Mouse (Mus musculus) kidney, postnatal 4 days (tissue): Measurements from ENCODE around the gene Pitpnm2.

Source experiments
- DNase-seq, 2 experiments: peaks; one replicate each; pipeline ENCODE4 v3.0.0; 2021; ENCODE audit warnings: mixed read lengths in 2 of 2

Pitpnm2 gene

DNA sequence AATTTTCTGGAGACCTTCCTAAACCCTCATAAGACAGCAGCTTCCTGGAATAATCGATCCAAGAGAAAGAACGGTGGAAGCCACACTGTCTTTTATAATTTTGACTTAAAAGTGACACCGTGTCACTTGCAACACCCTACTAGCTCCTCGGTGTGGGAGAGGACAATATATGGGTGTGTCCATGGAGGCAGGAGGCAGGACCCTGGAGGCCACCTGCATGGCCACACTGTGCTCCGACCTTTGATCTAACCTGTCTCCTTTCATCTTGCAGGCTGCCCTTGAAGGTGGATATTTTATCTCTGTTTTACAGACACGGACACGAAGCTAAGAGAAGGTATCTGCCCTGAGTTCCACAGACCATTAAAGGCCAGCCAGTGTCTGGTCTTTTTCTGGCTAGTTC, 51.1 kb downstream of the Pitpnm2 start:
- no peak for DNase-seq

DNA sequence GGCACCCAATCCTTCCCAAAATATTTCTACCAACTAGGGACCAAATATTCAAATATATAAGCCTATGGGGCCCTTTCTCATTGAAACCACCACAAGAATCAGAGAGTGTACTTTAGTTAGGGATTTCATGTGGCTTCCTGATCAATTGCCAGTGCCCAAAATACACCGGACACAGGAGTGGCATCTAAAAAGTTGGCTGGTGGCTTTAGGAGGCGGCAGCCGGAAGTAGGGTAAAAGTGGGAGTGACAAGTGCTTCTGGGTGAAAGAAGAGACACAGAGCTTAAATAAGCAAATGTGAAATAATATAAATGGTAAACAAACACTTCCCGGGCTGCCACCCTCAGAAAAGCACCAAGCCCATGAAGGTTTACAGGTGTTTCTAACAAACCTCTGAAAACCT, 53.5 kb downstream of the Pitpnm2 start:
- no peak for DNase-seq

DNA sequence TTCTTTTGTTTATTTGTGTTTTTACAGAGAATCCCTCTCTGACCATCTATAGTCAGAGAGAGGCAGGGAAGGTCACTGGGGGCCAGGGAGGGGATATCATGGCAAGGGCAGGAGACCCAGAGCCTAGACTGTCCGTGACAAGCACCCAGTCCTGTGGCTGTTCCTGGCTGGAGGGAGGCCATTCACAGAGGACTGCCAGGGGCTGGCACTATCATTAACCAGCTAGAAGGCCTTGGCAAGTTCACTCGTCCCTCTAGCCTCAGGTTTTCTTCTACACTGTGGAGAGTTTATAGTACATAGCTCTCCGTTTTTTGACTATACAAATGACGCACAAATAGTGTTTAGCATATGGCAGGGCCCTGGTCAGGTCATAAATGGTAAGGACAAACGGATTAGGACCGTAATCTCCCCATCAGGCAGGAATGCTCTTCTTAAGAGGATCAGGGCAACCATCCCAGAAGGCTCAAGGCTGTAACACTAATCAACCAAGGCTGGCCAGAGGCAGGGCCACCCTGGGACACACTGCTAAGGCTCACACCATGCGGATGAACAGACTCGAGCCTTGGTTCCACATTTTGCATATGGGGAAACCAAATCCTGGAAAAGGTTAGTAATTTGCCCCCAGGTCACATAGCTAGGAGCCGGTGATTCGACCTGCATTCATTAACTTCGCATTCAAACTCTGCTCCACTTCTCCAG, 55.0 kb downstream of the Pitpnm2 start:
- DNase-seq = no peak

DNA sequence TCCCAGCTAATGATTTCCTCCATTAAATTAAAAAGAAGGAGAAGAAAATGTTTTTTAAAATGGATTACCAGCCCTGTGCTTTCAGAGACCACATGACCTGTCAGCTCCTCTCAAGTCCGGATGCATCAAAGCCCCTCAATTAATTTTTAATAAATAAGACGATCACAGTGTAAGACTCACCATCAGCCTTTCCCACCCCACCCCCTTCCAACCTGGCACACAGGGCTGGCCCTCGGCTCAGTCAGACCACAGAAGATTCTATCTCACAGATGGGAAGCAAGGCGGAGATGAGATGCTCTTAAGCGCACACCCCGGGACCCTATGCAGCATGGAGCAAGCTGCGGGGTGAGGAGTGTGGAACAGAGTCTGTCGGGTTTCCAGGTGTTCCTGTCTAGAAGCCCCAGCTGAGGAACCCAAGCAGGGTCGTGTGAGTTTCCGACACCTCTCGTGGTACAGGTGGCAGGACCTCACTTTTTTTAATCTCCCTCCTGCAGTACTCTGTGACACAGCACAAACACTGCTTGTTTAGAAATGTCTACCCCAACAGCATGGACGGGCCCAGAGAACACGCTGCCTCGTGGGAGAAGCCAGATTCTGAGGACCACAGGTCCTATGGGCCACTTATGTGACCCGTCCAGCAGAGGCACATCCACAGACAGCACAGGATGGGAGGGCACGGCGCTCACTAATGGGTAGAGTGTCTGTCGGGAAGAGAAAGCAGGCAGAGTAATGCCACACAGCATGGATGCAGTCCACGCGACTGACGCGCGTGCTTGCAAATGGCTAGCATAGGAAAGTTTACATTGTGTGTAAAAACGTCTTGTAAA, 56.1 kb downstream of the Pitpnm2 start:
- no peak for DNase-seq

DNA sequence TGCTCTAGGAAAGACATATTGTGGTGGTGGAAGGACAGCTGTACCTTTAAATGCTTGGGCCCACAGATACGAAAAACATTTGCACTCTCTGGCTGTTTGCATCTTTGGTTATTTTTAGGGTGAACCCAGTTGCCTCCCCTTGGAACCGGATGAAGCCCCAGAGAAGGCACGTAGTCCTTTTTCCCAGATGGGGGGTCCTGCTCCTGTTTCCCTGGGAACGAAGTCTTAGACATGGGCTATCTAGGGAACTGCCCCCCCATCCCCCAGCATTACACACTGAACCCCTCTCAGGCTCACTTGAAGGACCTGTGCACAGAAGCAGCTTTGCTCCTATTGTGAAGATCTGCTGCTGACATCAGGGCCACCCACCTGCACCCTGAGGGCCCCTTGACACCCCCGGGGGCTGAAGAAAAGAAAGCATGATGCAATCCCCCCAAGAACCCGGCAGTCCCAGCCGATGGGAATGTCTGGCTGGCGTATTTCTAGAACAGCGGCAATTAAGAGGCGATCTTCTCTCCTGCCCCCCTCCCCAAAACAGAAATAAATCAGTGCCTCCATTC, 56.8 kb downstream of the Pitpnm2 start:
- no peak for DNase-seq

DNA sequence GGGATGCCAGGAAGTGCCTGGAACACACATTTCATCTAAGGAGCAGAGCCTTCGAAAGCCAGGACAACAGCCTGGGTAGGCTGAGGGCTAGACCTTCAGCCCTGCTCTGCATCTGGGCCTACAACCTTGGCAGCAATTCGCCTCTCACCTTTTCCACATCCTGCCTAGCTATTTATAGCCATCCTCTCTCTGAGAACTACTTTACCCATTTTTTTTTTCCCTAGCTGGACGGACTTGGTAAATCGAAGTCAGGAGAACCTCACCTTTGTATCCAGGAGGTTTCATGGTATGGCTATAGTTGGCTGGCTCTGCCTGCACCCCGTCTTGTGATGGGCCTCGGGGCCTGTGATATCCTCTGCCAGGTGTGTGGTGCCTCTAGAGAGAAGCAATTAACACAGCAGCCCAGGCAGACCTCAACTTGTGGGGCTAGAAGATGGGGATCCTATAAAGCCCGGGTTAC, 57.3 kb downstream of the Pitpnm2 start:
- DNase-seq = no peak

DNA sequence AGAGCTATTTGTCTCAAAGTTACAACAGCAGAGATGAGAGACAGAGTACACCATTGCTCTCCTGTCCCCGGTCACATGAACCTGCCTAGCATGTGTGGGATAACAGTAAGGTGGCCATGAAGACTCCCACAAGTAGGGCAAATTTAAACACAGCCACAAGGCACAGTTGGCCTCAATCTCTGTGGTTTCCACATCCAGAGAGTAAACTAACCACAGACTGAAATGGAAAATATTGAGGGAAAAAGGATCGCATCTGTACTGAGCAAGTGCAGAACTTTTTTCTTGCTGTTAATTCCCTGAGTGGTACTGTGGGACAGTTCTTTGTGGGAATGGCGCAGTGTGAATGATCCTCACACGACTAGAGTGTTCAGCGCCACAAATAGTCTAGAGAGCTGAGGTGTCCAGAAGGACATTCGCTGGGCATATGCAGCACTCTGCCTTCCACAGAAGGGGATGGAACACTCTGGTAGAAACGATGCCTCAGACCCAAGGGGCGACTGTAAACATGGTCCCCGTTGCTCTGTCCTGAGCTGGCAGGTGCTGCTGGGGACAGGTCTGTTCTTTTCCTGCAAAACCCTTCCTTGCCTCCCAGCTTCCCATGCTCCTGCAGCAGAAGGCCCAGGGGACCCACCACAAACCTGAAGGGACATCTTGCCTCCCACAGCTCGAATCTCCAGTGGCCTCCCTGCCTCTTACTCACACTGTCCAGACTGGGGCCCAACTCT, 59.3 kb downstream of the Pitpnm2 start:
- DNase-seq = no peak

DNA sequence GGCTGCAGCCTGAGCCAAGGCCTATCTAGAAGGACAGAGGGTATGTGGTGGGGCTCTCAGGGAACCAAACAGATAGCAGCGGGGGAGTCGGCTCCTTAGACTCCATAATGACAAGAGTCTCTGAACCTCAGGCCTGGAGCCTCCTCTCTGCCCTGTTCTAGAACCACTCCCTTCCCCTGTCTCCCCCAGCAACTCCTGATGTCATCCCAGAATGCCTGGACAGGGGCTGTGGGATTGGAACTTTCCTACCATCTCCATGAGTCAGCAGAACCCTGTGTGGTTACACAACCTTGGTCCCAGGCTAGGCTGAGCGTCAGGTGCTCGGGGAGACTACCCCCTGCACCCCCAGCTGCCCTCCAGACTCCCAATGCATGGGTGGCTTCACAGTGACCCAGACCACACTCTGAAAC, 60.0 kb downstream of the Pitpnm2 start:
- no peak for DNase-seq

DNA sequence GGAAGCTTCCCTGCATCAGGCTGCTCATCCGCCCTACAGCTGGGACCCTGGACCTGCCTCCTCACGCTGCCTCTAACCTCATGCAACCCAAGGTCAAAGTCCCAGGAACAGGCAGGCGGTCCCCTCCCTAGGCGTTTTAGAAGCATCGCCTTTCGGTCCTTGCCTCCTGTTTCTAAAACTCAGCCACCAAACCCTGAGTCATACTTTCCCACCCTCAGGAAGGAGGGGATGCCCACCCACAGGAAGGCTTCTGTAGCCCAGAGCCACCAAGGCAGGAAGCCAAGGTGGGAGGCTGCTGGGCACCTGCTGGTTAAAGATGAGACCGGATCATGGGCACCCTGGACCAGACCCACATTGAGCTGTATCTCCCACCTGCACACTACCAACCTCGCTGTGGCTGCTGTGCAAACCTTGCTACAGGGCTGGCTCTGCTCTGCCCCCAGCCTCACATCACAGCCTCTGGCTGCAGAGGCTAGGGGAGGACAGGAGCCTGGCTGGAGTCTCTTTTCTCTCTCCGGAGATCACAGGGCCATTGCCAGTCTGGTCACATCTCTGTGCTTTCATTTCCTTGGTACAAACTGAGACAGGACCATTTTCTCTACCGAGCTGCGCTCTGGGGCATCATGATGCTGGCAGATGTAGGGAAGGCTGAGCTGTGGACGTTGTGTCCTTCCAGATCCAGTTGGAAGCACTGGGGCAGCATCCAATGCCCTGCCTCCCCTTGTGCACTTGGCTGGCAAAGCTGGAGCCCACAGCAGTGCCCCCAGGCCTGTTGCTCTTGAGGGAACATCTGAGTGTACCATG, 61.9 kb downstream of the Pitpnm2 start:
- no peak for DNase-seq

DNA sequence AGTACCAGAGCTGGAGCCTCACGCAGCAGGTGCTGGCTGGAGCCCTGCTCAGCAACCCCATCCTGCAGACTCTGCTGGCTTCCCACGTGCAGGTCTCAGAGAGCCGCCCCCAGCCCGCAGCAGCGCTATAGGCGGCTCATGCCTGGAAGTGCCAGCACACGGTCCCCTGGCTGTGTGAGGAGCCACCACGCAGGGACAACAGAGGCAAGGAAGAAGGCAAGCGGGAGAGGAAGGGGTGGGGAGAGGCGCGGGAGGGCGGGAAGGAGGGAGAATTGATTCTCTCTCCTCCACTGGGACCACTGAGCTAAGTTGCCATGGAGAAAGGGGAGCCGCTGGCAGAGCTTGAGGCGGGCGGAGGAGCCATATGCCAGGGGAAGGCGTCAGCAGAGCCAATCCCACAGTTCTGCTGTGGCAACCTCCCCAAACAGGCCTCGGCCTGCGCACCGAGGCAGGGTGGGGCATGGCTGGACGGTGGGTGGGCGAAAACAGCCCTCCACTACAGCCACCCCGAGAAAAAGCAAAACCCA, 62.5 kb downstream of the Pitpnm2 start:
- no peak for DNase-seq

DNA sequence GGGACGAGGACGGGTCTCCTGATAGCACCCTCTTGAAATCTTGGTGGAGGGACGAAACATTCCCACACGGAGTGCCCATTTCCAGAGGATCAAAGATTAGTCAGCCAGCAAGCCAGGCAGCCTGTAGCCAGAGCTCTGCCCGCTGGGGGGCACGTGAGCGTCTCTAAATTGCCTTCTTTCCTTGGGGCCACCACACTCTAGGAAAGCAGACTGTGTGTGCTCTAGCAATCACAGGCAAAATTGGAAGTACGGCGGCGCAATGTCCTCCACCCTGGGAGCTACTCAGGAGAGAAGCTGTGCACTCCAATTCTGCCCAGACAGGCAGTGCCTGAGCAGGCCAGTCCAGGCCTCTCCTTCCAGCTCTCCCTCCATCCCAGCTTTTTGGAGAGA, 63.1 kb downstream of the Pitpnm2 start:
- DNase-seq = no peak

DNA sequence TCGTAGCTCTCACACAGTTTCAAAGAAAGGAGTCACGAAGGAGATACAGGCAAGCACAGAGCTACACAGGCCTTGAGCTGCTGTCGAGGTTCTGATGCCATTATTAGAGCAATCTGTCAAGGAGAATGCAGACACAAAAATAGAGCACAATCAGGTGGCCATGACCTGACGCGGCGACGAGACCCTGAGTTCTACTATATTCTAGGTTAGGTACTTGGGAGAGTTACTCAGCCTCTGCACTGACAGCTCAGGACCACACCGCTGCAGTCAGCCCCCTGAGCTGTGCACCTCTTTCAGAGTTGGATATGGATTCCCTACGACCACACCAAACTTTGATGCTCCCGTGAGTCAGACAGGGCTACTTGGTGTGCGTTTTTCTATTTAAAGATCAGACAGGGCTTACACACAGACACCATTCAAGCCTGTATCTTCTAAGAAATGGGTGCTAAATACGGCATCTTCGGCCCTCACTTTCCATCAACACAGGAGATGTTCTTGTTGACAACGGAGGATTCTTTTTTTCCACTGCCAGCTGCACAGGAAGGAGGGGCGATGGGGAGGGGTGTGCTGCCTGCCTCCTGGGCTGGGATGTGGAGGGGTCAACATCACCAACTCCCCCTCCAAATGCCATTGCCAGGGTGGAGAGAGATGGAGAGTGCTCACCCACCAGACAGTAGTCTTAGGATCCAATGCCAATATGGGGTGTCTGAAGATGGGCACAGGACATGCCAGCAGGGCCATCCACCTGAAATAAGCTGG, 63.7 kb downstream of the Pitpnm2 start:
- no peak for DNase-seq

DNA sequence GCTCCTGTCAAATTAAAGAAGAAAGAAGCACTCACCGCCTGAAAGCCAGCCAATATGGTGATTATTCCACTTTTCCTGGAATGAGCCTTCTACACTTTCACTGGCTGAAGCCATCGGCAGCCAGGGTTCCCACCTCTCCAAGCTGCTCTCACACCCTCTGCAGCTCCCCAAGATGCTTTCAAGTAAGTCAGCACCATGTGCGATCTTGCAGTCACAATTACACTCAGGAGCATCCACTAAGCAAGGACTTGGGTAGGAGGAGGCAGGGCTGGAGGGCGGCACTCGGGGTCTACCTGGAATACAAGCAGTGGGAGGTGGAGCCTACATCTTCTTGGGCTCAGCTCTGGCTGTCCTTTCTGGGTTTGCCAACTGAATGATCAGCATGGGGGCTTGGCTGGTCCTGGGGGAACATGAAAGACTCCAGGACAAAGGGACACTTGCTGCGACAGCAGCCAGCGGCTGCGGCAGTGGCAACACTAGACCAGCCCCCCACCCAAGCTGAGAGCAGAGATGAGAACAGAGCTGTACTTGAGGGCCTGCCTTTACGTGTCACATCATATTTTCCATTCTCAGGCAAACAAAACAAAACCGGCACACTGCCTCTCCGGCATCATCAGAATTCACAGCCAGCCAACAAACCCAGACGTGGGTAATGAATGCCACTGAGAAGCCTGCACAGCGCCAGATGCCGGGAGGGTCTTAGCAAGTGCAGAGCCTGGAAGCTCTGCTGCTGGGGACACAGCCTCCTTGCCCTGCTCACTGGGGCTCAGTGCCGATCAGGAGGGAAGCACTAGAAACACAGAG, 64.5 kb downstream of the Pitpnm2 start:
- no peak for DNase-seq

DNA sequence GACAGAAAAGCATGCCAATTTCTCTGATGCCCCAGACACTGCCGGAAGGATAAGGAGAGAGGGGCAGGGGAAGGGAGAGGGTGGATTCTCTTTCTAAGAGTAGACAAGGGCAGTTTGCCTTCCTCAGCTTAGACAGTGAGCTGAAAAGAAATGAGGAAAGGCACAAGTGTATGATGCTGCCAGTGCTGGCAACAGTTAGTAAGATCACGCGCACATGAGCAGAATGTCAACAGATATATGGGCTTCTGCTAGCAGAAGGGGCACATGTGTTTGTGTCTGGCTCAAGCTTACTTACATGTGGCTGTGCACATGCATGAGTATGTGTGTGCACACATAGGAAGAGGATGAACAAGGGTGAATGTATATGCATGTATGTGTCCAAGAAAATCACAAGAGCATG, 65.4 kb downstream of the Pitpnm2 start:
- no peak for DNase-seq

DNA sequence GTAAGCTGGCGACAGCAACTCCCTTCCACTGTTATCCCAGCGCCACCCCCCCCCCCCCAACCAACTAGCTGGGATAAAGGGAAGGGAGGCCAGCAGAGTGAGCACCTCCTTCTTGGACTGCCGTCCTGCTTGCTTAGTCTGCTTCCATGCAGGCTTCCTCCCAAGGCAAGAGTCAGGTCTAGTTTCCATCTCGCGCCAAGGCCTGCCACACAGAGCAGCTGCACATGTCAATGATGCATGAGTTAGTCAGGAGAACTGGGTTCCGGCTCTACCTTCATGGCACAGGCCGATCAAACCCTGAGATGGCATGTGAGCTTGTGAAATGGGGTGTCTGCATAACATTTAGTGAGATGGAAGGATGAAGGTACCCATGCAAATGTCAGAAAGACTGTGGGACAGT, 66.9 kb downstream of the Pitpnm2 start:
- DNase-seq = no peak

DNA sequence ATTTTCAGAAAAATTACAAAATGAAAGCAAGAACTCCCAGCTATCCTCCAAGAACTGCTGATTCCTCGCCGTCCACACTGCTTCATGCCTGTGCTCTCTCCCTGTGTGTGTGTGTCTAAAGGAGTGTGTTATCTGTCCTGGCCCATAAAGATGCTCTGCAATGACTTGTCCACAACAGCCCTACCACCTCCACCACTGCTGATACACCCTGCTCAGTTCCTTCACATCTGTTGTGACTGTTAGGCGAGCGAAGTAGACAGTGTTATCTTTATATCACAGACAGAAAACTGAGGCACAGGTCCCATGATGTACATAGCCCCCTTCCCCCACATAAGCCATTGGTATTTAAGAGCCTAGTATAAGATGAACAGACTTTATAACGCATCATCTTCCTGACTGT, 67.5 kb downstream of the Pitpnm2 start:
- no peak for DNase-seq

DNA sequence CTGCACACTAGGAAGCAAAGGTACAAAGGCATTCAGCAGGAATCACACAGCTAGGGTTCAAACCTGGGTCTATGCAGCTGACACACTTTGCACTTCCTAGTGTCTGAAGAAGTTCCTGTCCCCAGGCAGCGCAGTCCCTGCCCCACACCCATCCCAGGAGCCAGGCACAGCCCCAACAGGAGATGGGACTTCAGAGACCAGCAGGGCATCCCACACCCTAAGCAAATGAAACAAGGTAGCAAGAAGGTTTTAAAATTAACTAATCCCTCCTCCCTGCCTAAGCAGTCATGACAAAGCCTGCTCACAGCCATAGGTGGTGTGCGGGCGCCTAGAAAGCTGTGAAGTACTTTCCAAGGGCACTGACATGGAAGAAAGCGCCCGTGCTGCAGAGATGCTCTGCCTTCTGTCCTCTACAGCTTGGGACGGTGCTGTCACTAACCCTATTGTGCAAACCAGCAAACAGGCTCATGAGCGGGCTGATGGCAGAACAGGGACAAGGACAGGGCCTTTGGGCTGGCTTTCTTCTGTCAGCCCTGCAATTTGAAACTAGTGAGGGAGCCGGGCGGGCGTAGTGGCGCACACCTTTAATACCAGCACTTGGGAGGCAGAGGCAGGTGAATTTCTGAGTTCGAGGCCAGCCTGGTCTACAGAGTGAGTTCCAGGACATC, 68.9 kb downstream of the Pitpnm2 start:
- DNase-seq = no peak

DNA sequence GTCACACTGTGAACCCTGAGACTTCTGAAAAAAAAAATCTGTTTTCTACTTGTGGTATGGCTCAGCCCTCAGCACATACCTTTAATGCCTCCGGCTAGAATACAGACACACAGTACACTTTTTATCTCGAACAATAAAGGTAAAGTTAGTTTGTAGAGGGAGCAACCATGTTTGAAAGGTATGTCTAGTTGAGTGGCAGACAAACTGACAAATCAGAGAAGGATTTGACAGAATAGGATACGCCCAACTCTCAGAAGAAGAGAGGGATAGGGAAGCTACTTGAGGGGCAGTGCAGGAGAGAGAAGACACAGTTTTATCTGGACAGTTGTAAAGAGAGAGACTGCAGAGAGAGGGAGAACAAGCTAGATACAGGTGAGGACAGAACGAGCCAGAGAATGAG, 70.1 kb downstream of the Pitpnm2 start:
- DNase-seq = no peak

DNA sequence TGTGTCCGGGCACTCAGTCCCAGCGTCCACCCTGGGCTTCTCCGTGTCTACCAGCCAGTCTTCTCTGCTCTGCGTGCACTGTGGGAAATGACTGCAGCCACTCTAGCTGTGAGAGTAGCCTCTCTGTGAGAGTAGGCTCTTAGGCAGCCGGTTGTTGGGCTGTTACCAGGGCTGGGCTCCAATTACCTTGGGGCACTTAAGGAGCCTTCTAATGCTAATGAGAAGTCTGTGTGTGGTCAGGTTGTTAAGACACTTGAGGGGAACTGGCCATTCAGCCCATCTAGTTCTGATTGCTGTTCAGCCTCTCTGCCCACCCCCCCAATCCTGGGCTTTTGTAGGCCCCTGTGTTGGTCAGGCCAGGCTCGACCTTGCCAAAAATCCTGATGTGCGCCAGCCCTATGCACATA, 72.8 kb downstream of the Pitpnm2 start:
- no peak for DNase-seq

DNA sequence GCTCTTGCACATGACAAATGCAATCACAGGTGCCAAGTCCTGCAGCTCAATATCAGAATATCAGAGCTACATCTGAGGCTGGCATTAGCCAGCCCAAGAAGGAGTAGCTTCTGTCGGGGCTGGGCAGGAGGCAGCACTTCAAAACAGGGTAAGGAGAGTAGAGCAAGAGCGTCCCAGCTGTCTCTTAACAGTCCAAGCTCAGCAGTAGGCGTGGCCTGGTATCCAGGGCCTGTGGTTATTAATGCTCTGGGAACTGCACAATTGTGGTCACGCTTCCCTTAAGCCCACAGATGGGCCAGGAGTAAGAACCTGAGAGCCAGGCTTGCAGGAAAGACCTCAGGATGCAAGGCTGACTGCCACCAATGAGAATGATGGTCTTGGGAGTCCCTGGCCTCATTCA, 74.4 kb downstream of the Pitpnm2 start:
- peak in 1 of 2 experiments; percentile 51 for DNase-seq
